Mouse (Mus musculus) C2C12 (cell line): Measurements from ENCODE around the gene Stard8.
"Not testable (repeated sequence)": the region's sequence is repeated elsewhere in the genome, so short reads cannot be mapped to it uniquely, and the experiment has no call there.

ENCODE experiments used
- CTCF ChIP-seq: IDR thresholded peaks from one replicate; pipeline ENCODE4 v1.5.1; 2011; ENCODE audit not compliant: control insufficient read depth, insufficient read depth, insufficient read length
- MYOD1 ChIP-seq: IDR thresholded peaks from one replicate; pipeline ENCODE4 v1.6.1; 2011; ENCODE audit warnings: low read depth; ENCODE audit not compliant: control insufficient read depth, insufficient read length

GRCm38 (mm10) chrX:98986611-98987010 is 16.4 kb upstream of the Stard8 start:
- not testable (repeated sequence) for TF ChIP-seq CTCF, MYOD1
